Mouse (Mus musculus): ENCODE data around the gene Spic. TPM values are rescaled to one million over a fixed set of nuclear protein-coding genes. Genes with fewer than 3 reads are reported as not detected.

Gene Spic
- polyA plus RNA-seq, 1 experiment, result not detected

DNA sequence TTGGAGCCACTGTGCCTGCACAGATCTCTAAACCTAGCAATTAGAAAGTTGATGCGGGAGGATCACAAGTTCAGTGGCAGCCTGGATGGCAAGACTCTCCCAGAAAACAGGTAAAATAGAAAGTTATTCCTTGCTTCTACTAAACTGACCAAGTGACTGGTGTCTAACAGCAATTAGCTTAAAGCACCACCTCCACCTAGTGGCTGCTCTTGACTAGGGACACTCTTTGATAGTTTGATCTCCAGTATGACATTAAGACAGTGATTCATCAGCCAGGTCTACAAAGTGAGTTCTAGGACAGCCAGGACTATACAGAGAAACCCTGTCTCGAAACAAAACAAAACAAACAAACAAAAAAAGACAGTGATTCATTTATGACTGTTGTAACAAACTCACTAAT is 40.5 kb upstream of the Spic start:
- Histone ChIP-seq H3K27me3 (ENCODE audit: control insufficient read depth, insufficient read depth, low read length) (no peaks in the 10 kb centered on the region), H3K4me3 (ENCODE audit: low read depth, low read length) (no peak overlapping the region), H3K36me3 (ENCODE audit: control insufficient read depth, insufficient read depth, low read length) (no peaks in the 10 kb centered on the region), H3K27ac (ENCODE audit: insufficient read depth, low read depth, low read length) (no peak overlapping the region), H3K4me1 (ENCODE audit: control insufficient read depth, insufficient read depth, insufficient read length, low read length) (peaks cover 1% of the 10 kb centered on the region)
- whole genome bisulfite sequencing, result 43% methylated on average over 2 of the region's 2 CpGs
- TF ChIP-seq CTCF (IDR thresholded peaks at IDR 0.05; ENCODE audit: extremely low read depth, insufficient read length, insufficient replicate concordance, low read depth, low read length) (no peak), POLR2A (IDR thresholded peaks at IDR 0.05; ENCODE audit: low read depth, low read length) (no peak)

DNA sequence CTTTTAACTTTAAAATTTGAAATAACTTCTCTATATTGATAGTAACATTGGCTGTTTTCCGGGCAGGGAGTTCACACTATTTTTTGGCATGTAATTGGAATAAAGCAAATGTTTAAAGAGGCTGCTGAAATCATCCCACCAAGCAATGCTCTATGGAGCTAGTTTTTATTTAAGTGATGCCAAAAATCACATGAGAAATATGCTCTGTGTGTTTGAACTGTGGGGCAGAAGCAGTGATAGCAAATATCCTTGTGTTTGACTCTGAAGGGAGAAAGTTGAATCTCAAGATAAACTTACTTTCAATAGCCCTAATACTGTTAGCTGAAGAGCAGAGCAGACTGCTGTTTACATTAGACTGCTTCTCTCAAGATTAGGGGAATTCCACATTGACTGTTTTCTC is 34.8 kb upstream of the Spic start:
- 15% methylated on average over 1 of the region's 1 CpGs for WGBS
- no peak overlapping the region for H3K4me3 ChIP-seq (ENCODE audit: low read depth, low read length)
- TF ChIP-seq CTCF (IDR thresholded peaks at IDR 0.05; ENCODE audit: extremely low read depth, insufficient read length, insufficient replicate concordance, low read depth, low read length) (no peak), POLR2A (IDR thresholded peaks at IDR 0.05; ENCODE audit: low read depth, low read length) (no peak)
- no peaks in the 10 kb centered on the region for H3K4me1 ChIP-seq (ENCODE audit: control insufficient read depth, insufficient read depth, insufficient read length, low read length)
- H3K36me3 ChIP-seq (ENCODE audit: control insufficient read depth, insufficient read depth, low read length), result no peaks in the 10 kb centered on the region
- H3K27me3 ChIP-seq (ENCODE audit: control insufficient read depth, insufficient read depth, low read length), result no peaks in the 10 kb centered on the region
- H3K27ac ChIP-seq (ENCODE audit: insufficient read depth, low read depth, low read length), result no peak overlapping the region

DNA sequence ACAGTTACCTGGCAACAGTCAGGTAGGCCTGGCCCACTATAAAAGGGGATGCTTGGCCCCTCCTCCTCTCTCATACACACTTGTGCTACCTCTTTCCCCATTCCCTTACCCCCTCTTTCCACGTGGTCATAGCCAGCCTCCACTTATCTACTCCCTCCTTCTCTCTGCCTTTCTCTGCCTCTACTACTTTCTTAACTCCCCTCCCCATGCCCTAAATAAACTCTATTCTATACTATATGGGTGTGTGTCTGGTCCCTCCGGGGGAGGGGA is 32.9 kb upstream of the Spic start:
- Histone ChIP-seq H3K27me3 (ENCODE audit: control insufficient read depth, insufficient read depth, low read length) (no peaks in the 10 kb centered on the region), H3K4me1 (ENCODE audit: control insufficient read depth, insufficient read depth, insufficient read length, low read length) (no peaks in the 10 kb centered on the region), H3K36me3 (ENCODE audit: control insufficient read depth, insufficient read depth, low read length) (no peaks in the 10 kb centered on the region), H3K27ac (ENCODE audit: insufficient read depth, low read depth, low read length) (no peak overlapping the region), H3K4me3 (ENCODE audit: low read depth, low read length) (no peak overlapping the region)
- 33% methylated on average over 2 of the region's 2 CpGs for WGBS
- TF ChIP-seq CTCF (IDR thresholded peaks at IDR 0.05; ENCODE audit: extremely low read depth, insufficient read length, insufficient replicate concordance, low read depth, low read length), result no peak
- no peak for TF ChIP-seq POLR2A (IDR thresholded peaks at IDR 0.05; ENCODE audit: low read depth, low read length)

DNA sequence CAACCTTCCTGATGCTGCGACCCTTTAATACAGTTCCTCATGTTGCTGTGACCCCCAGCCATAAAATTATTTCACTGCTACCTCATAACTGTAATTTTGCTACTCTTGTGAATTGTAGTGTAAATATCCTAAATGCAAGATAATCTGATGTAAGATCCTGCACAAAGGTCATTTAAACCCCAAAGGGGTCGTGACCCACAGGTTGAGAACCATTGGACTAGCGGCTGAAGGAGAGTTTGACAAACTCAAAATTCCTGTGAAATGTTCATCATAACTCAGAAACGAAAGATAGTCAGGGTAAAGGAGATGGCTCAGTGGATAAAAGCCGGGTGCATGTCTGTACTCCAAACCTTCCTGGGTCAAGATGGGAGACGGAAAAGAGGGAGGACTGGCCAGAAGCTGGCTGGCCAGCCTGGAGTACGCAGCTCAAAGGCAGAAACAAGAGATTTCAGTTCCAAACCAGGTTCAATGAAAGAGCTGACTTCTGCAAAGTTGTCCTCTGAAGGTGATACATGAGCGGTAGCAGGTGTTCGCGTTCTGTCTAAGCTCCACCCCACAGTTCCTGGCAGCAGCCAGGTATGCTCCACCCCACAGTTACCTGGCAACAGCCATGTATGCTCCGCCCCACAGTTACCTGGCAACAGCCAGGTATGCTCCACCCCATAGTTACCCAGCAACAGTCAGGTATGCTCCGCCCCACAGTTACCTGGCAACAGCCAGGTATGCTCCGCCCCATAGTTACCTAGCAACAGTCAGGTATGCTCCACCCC is 32.4 kb upstream of the Spic start:
- Histone ChIP-seq H3K36me3 (ENCODE audit: control insufficient read depth, insufficient read depth, low read length) (no peaks in the 10 kb centered on the region), H3K4me3 (ENCODE audit: low read depth, low read length) (no peak overlapping the region), H3K27me3 (ENCODE audit: control insufficient read depth, insufficient read depth, low read length) (no peaks in the 10 kb centered on the region), H3K4me1 (ENCODE audit: control insufficient read depth, insufficient read depth, insufficient read length, low read length) (no peaks in the 10 kb centered on the region), H3K27ac (ENCODE audit: insufficient read depth, low read depth, low read length) (no peak overlapping the region)
- WGBS, result 54% methylated on average over 13 of the region's 13 CpGs
- TF ChIP-seq CTCF (IDR thresholded peaks at IDR 0.05; ENCODE audit: extremely low read depth, insufficient read length, insufficient replicate concordance, low read depth, low read length) (no peak), POLR2A (IDR thresholded peaks at IDR 0.05; ENCODE audit: low read depth, low read length) (no peak)

DNA sequence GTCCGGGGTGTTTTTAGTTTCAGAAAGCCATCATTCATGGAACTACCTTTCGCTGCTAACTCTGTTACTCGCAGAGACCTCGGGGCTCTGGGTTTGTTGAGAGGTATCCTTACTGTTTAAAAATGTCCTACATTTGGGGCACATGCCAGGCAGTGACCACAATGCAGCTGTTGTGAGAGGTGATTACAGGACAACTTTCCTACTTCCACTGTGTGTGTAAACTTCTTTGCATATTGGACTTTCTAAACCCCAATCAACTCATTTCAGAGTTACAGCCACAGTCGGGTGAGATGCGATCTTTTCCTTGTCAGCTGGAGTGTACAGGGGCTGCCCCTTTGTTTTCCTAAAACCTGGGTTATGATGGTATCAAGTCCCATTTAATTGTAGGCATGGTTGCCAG is 30.8 kb upstream of the Spic start:
- no peak overlapping the region for H3K27ac ChIP-seq (ENCODE audit: insufficient read depth, low read depth, low read length)
- no peak overlapping the region for H3K4me3 ChIP-seq (ENCODE audit: low read depth, low read length)
- TF ChIP-seq POLR2A (IDR thresholded peaks at IDR 0.05; ENCODE audit: low read depth, low read length), result no peak
- TF ChIP-seq CTCF (IDR thresholded peaks at IDR 0.05; ENCODE audit: extremely low read depth, insufficient read length, insufficient replicate concordance, low read depth, low read length), result no peak
- 80% methylated on average over 6 of the region's 6 CpGs for WGBS
- H3K27me3 ChIP-seq (ENCODE audit: control insufficient read depth, insufficient read depth, low read length), result no peaks in the 10 kb centered on the region
- H3K4me1 ChIP-seq (ENCODE audit: control insufficient read depth, insufficient read depth, insufficient read length, low read length), result no peaks in the 10 kb centered on the region
- no peaks in the 10 kb centered on the region for H3K36me3 ChIP-seq (ENCODE audit: control insufficient read depth, insufficient read depth, low read length)

DNA sequence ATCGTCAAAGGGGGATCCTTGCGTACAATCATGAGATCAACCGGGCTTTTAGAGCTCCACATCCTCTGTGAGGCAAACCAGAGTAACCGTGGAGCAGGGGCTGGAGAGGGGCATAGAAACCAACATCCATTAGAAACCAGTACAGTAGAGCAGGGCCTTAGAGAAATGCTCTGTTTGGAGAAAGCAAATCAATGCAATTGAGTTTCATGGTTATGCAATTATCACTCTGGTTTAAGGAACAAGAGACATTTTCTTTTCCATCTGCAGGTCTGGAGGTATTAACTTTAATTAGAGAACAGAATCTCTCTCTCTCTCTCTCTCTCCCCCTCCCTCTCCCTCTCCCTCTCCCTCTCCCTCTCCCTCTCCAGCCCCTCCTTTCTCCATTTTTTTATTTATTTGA is 29.9 kb upstream of the Spic start:
- H3K36me3 ChIP-seq (ENCODE audit: control insufficient read depth, insufficient read depth, low read length), result no peaks in the 10 kb centered on the region
- 82% methylated on average over 4 of the region's 4 CpGs for WGBS
- H3K27ac ChIP-seq (ENCODE audit: insufficient read depth, low read depth, low read length), result no peak overlapping the region
- no peaks in the 10 kb centered on the region for H3K4me1 ChIP-seq (ENCODE audit: control insufficient read depth, insufficient read depth, insufficient read length, low read length)
- no peak overlapping the region for H3K4me3 ChIP-seq (ENCODE audit: low read depth, low read length)
- H3K27me3 ChIP-seq (ENCODE audit: control insufficient read depth, insufficient read depth, low read length), result no peaks in the 10 kb centered on the region
- TF ChIP-seq POLR2A (IDR thresholded peaks at IDR 0.05; ENCODE audit: low read depth, low read length), result no peak
- TF ChIP-seq CTCF (IDR thresholded peaks at IDR 0.05; ENCODE audit: extremely low read depth, insufficient read length, insufficient replicate concordance, low read depth, low read length), result no peak

DNA sequence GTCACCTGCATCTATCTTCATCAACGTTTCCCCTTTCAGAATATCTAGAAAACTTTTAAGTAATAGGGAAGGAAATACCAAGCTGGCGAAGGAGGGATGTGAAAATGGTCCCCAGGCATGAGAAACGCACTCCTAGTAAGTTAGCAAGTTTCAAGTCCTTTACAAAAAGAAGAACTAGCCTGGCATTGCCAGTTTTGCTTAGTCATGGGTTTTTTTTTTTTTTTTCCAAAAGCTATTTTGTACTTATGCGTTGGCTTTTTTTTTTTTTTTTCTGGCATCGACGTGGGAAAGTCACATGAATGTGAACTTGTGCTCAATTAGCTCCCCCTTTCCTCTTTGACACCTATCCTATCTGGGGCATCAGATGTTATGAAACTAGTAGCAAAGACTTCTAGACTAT is 27.5 kb upstream of the Spic start:
- Histone ChIP-seq H3K36me3 (ENCODE audit: control insufficient read depth, insufficient read depth, low read length) (no peaks in the 10 kb centered on the region), H3K4me1 (ENCODE audit: control insufficient read depth, insufficient read depth, insufficient read length, low read length) (no peaks in the 10 kb centered on the region), H3K4me3 (ENCODE audit: low read depth, low read length) (no peak overlapping the region), H3K27me3 (ENCODE audit: control insufficient read depth, insufficient read depth, low read length) (no peaks in the 10 kb centered on the region), H3K27ac (ENCODE audit: insufficient read depth, low read depth, low read length) (no peak overlapping the region)
- 74% methylated on average over 6 of the region's 6 CpGs for WGBS
- no peak for TF ChIP-seq CTCF (IDR thresholded peaks at IDR 0.05; ENCODE audit: extremely low read depth, insufficient read length, insufficient replicate concordance, low read depth, low read length)

Data from small intestine, adult 2 months (tissue).